Mouse (Mus musculus): ENCODE data around the gene Gm49358.

Gene Gm49358

DNA sequence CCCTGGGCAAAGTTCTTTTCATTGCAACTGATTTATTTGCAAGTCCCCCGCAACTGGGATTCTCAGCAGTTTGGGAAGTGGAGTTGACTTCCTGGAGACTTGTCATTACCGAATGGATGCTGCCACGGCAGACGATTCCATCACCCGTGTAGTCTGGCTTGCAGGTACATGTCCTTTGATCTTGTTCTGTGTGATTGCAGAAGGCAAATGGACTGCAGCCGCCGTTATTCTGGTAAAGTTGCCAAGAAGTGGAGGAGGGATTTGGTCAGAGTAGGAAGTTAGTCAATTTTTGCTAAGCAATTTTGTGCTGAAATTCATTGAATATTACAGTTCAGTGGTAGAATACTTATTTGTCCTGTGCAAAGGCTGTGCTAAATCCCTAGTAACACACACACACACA, 114.9 kb downstream of the Gm49358 start:
- no peak for DNase-seq

DNA sequence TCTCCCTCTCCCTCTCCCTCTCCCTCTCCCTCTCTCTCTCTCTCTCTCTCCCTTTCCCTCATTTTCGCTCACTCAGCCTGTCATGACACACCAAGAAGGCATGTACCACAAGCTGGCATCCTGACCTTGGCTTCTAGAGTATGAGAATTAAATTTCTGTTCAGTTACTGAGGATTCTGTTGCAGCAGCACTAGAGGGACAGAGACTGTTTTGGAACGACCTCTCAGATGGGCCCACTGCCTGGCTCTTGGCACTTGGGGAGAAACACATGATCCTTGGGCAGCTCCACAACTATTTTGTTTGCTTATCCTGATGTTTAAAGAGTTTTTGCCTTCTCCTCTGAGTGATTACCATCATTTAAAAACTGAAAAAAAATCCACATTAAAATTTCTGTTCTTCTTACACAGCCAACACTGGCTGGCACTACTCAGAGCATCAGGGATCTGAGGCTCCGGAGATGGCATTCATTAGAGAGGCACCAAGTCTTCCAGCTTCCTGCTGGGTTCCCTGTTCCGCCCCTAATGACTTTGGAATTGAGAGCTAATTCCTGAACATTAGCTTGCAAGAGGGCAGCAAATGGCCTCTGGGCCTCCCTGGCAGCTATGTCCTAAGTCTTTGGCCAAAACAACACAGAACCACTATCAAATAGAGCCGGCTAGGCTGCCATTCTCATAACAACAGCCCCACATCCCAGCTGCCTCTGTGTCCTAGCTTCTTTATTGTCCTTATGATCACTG, 116.5 kb downstream of the Gm49358 start:
- no peak for DNase-seq

DNA sequence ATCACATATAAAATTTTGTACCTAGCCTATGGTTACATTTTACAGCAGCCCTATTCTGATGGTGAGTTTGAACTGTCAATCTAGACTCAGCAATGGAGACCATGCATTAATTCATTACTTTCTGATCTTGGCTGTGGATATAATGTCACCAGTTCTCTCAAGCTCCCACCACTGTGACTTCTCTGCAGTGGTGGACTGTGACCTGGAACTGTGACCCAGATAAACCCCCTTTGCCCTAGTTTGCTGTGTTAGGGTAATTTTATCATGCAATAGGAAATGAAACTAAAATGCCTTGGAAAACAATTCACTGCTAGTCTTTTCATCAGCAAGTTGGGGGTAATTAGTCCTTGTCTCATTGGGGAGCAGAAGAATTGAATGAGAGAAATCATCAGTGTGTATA, 117.7 kb downstream of the Gm49358 start:
- no peak for DNase-seq

All from B cell, adult 2 months (primary cell).